In genomic region chr9:25230213-25231039, GRCm38 (mm10) we compare ENCODE assay signal across 24 mouse cellular contexts. TPM values are rescaled to one million over a fixed set of nuclear protein-coding genes. Genes with fewer than 3 reads are reported as not detected.
DNase-seq lines count a peak whose midpoint lies in the region; ATAC-seq and TF ChIP-seq lines count a peak whose summit lies in the region.
"Had no signal": no experiment of that assay in that cellular context is flagged by ENCODE, and none has a peak within 500 bp of the region (broad histone marks: within the 10 kb centered on the region; RNA-seq: fewer than 3 reads in every experiment).

No protein-coding gene starts in this region.

- WGBS in liver, embryonic 16.5 days (ENCODE audit: insufficient replicate concordance): 62% methylated on average over 10 of the region's 10 CpGs

- ATAC-seq in liver, embryonic 16.5 days (ENCODE audit: low read depth): peak; percentile 94
- ATAC-seq: intestine, postnatal 0 days had no signal

- H3K36me3 ChIP-seq in liver, embryonic 16.5 days (ENCODE audit: control insufficient read depth, insufficient read depth): no peaks in the 10 kb centered on the region
- H3K36me3 ChIP-seq: embryonic facial prominence, embryonic 12.5 days; heart, embryonic 10.5 days; hindbrain, embryonic 15.5 days; kidney, embryonic 15.5 days; limb, embryonic 12.5 days; midbrain, embryonic 12.5 days; neural tube, embryonic 15.5 days had no signal

- no peak overlapping the region for H3K4me2 ChIP-seq in liver, embryonic 16.5 days (ENCODE audit: low read depth, low read length)
- H3K4me2 ChIP-seq: embryonic facial prominence, embryonic 12.5 days; hindbrain, embryonic 15.5 days; kidney, embryonic 15.5 days; limb, embryonic 12.5 days; midbrain, embryonic 12.5 days; neural tube, embryonic 15.5 days had no signal

- TF ChIP-seq CTCF in layer of hippocampus, adult 2 months (conservative IDR thresholded peaks at IDR 0.05): no peak

- H3K27me3 ChIP-seq in liver, embryonic 16.5 days (ENCODE audit: control insufficient read depth, insufficient read depth, low read depth, low read length): no peaks in the 10 kb centered on the region
- H3K27me3 ChIP-seq: embryonic facial prominence, embryonic 12.5 days; hindbrain, embryonic 15.5 days; kidney, embryonic 15.5 days; limb, embryonic 12.5 days; midbrain, embryonic 12.5 days; neural tube, embryonic 15.5 days had no signal

- no peaks in the 10 kb centered on the region for H3K9me3 ChIP-seq in liver, embryonic 16.5 days (replicated peaks; ENCODE audit: control insufficient read depth, low read length)
- H3K9me3 ChIP-seq: embryonic facial prominence, embryonic 12.5 days; heart, embryonic 10.5 days; hindbrain, embryonic 15.5 days; kidney, embryonic 15.5 days; limb, embryonic 12.5 days; midbrain, embryonic 12.5 days; neural tube, embryonic 15.5 days had no signal

- no peak for DNase-seq in layer of hippocampus, adult 2 months (ENCODE audit: low spot score in 2 of 2)
- DNase-seq in layer of hippocampus, adult 18-20 months (ENCODE audit: low spot score in 2 of 2): no peak
- peak; percentile 23 for DNase-seq in CD4-positive, CD25-positive, alpha-beta regulatory T cell, adult 2 months (ENCODE audit: low read depth, low spot score)
- DNase-seq in brain, adult 2 months (ENCODE audit: low read depth, low spot score): peak; percentile 84
- no peak for DNase-seq in thymus, postnatal 25 days
- DNase-seq in thymus, adult 18-20 months: no peak
- DNase-seq: cerebellum, adult 11-12 months; cerebellum, postnatal 10 days; heart, postnatal 4 days; kidney, postnatal 4 days; lung, adult 2 months; lung, postnatal 14 days; right cerebral cortex, adult 18-20 months; right cerebral cortex, postnatal 4 days; thymus, adult 2 months had no signal

- no peak overlapping the region for H3K9ac ChIP-seq in liver, embryonic 16.5 days (ENCODE audit: low read depth, low read length)
- H3K9ac ChIP-seq: embryonic facial prominence, embryonic 12.5 days; hindbrain, embryonic 15.5 days; kidney, embryonic 15.5 days; limb, embryonic 12.5 days; midbrain, embryonic 12.5 days; neural tube, embryonic 15.5 days had no signal

- no peak overlapping the region for H3K4me3 ChIP-seq in layer of hippocampus, adult 2 months
- no peak overlapping the region for H3K4me3 ChIP-seq in liver, embryonic 16.5 days (ENCODE audit: low read depth, low read length)
- H3K4me3 ChIP-seq: embryonic facial prominence, embryonic 12.5 days; heart, embryonic 10.5 days; hindbrain, embryonic 15.5 days; kidney, embryonic 15.5 days; limb, embryonic 12.5 days; midbrain, embryonic 12.5 days; neural tube, embryonic 15.5 days had no signal

- no peaks in the 10 kb centered on the region for H3K4me1 ChIP-seq in liver, embryonic 16.5 days (ENCODE audit: control insufficient read depth, low read depth, low read length)
- H3K4me1 ChIP-seq: embryonic facial prominence, embryonic 12.5 days; heart, embryonic 10.5 days; hindbrain, embryonic 15.5 days; kidney, embryonic 15.5 days; limb, embryonic 12.5 days; midbrain, embryonic 12.5 days; neural tube, embryonic 15.5 days had no signal

- H3K27ac ChIP-seq in layer of hippocampus, adult 2 months: peak overlapping the region; percentile 86
- H3K27ac ChIP-seq in liver, embryonic 16.5 days (ENCODE audit: low read length): no peak overlapping the region; the same call in 1 of the 2 replicates
- H3K27ac ChIP-seq: embryonic facial prominence, embryonic 12.5 days; heart, embryonic 10.5 days; hindbrain, embryonic 15.5 days; kidney, embryonic 15.5 days; limb, embryonic 12.5 days; midbrain, embryonic 12.5 days; neural tube, embryonic 15.5 days had no signal

RNA-seq across cellular contexts. Expression of gene Sept7, which starts 21.8 kb away (rescaled TPM):
- total RNA-seq in layer of hippocampus, adult 2 months (2021): 100 to 1,000 TPM; 263 to 265 TPM
- total RNA-seq in layer of hippocampus, adult 18-20 months (2021): 100 to 1,000 TPM; 263 to 279 TPM
- 73.7 and 88.8 TPM in 2 replicates for polyA plus RNA-seq in liver, embryonic 16.5 days (2015; fragmentation: Nextera tagmentation; extraction: Ambion mirVana)

Comparison
In these comparisons a context has a peak if more than half of its experiments do, and no peak if none do; other contexts are left out.
1. DNase-seq: peak in CD4-positive, CD25-positive, alpha-beta regulatory T cell, adult 2 months (single experiment) and brain, adult 2 months (single experiment); none in layer of hippocampus, adult 2 months (0 of 2), layer of hippocampus, adult 18-20 months (0 of 2), thymus, postnatal 25 days (single experiment) and thymus, adult 18-20 months (0 of 2).